Comparison of ENCODE assay signal across 22 mouse cellular contexts in genomic region chr12:114299771-114300170, GRCm38 (mm10).
DNase-seq lines count a peak whose midpoint lies in the region; ATAC-seq lines count a peak whose summit lies in the region.
"Had no signal": no experiment of that assay in that cellular context is flagged by ENCODE, and none has a peak within 500 bp of the region (broad histone marks: within the 10 kb centered on the region; RNA-seq: fewer than 3 reads in every experiment).

No protein-coding gene starts in this region.

- no peaks in the 10 kb centered on the region for H3K36me3 ChIP-seq in midbrain, embryonic 14.5 days (ENCODE audit: control insufficient read depth, insufficient read depth, low read length)
- no peaks in the 10 kb centered on the region for H3K36me3 ChIP-seq in midbrain, embryonic 11.5 days (ENCODE audit: control insufficient read depth, insufficient read depth, low read length)
- H3K36me3 ChIP-seq: forebrain, embryonic 12.5 days; heart, embryonic 13.5 days; hindbrain, embryonic 15.5 days; kidney, embryonic 15.5 days; midbrain, embryonic 15.5 days had no signal

- no peaks in the 10 kb centered on the region for H3K27me3 ChIP-seq in midbrain, embryonic 14.5 days (ENCODE audit: control insufficient read depth, insufficient read depth, low read length)
- H3K27me3 ChIP-seq in midbrain, embryonic 11.5 days (ENCODE audit: control insufficient read depth, insufficient read depth, low read length), result no peaks in the 10 kb centered on the region
- H3K27me3 ChIP-seq: CH12.LX; forebrain, embryonic 12.5 days; heart, embryonic 13.5 days; hindbrain, embryonic 15.5 days; kidney, embryonic 15.5 days; midbrain, embryonic 15.5 days had no signal

- peaks cover 35% of the 10 kb centered on the region for H3K9me3 ChIP-seq in midbrain, embryonic 14.5 days (ENCODE audit: control insufficient read depth, low read length)
- H3K9me3 ChIP-seq in midbrain, embryonic 11.5 days (ENCODE audit: control insufficient read depth, low read length), result peaks cover 11% of the 10 kb centered on the region; the same call in 1 of the 2 replicates

- no peak overlapping the region for H3K4me3 ChIP-seq in midbrain, embryonic 14.5 days (replicated peaks; ENCODE audit: low read depth, low read length)
- no peak overlapping the region for H3K4me3 ChIP-seq in midbrain, embryonic 11.5 days (ENCODE audit: low read depth, low read length)
- H3K4me3 ChIP-seq: forebrain, embryonic 12.5 days; heart, embryonic 13.5 days; hindbrain, embryonic 15.5 days; kidney, embryonic 15.5 days; midbrain, embryonic 15.5 days; myocyte had no signal

- no peak overlapping the region for H3K9ac ChIP-seq in midbrain, embryonic 14.5 days (replicated peaks; ENCODE audit: low read length)
- no peak overlapping the region for H3K9ac ChIP-seq in midbrain, embryonic 11.5 days (ENCODE audit: low read length)
- H3K9ac ChIP-seq: forebrain, embryonic 12.5 days; heart, embryonic 13.5 days; hindbrain, embryonic 15.5 days; kidney, embryonic 15.5 days; midbrain, embryonic 15.5 days had no signal

- no peaks in the 10 kb centered on the region for H3K4me1 ChIP-seq in midbrain, embryonic 14.5 days (ENCODE audit: control insufficient read depth, insufficient read depth, low read length)
- H3K4me1 ChIP-seq in midbrain, embryonic 11.5 days (ENCODE audit: control insufficient read depth, insufficient read depth, low read length), result no peaks in the 10 kb centered on the region
- H3K4me1 ChIP-seq: forebrain, embryonic 12.5 days; heart, embryonic 13.5 days; hindbrain, embryonic 15.5 days; kidney, embryonic 15.5 days; midbrain, embryonic 15.5 days had no signal

- DNase-seq in spleen, postnatal 36 days (ENCODE audit: low spot score in 2 of 2), result peak; percentile 1 to 2
- no peak for DNase-seq in spleen, adult 12 weeks (ENCODE audit: low spot score)
- peak; percentile 56 for DNase-seq in induced T-regulatory cell, adult 2 months (ENCODE audit: low read depth)
- peak; percentile 15 to 54 for DNase-seq in thymus, adult 18-20 months
- DNase-seq in thymus, postnatal 4 days, result peak; percentile 37
- no peak for DNase-seq in midbrain, embryonic 14.5 days
- no peak for DNase-seq in midbrain, embryonic 11.5 days (ENCODE audit: low spot score, missing footprints)
- DNase-seq in frontal cortex, postnatal 10 days (ENCODE audit: low spot score in 2 of 2), result no peak
- DNase-seq: cerebellum, adult 2 months; gastrocnemius, postnatal 10 days; heart, adult 18-20 months; liver; lung, adult 18-20 months had no signal

- no peak overlapping the region for H3K27ac ChIP-seq in midbrain, embryonic 14.5 days (replicated peaks; ENCODE audit: low read depth, low read length)
- H3K27ac ChIP-seq in midbrain, embryonic 11.5 days (ENCODE audit: low read depth, low read length), result no peak overlapping the region
- H3K27ac ChIP-seq: forebrain, embryonic 12.5 days; heart, embryonic 13.5 days; hindbrain, embryonic 15.5 days; kidney, embryonic 15.5 days; macrophage; midbrain, embryonic 15.5 days had no signal

- 72% methylated on average over 5 of the region's 5 CpGs for WGBS in midbrain, embryonic 14.5 days
- WGBS in midbrain, embryonic 11.5 days, result 85% methylated on average over 5 of the region's 5 CpGs

- no peak for ATAC-seq in midbrain, embryonic 14.5 days (ENCODE audit: low FRiP score, low TSS enrichment)
- ATAC-seq in midbrain, embryonic 11.5 days (ENCODE audit: low FRiP score), result no peak
- ATAC-seq: intestine, postnatal 0 days; midbrain, embryonic 15.5 days had no signal

- H3K4me2 ChIP-seq in midbrain, embryonic 14.5 days (ENCODE audit: low read length), result no peak overlapping the region
- H3K4me2 ChIP-seq in midbrain, embryonic 11.5 days, result no peak overlapping the region
- H3K4me2 ChIP-seq: forebrain, embryonic 12.5 days; heart, embryonic 13.5 days; hindbrain, embryonic 15.5 days; kidney, embryonic 15.5 days; midbrain, embryonic 15.5 days had no signal

Comparison
In these comparisons a context has a peak if more than half of its experiments do, and no peak if none do; other contexts are left out.
1. DNase-seq: peak in spleen, postnatal 36 days (2 of 2), induced T-regulatory cell, adult 2 months (single experiment), thymus, adult 18-20 months (2 of 2) and thymus, postnatal 4 days (single experiment); none in spleen, adult 12 weeks (single experiment), midbrain, embryonic 14.5 days (single experiment), midbrain, embryonic 11.5 days (single experiment) and frontal cortex, postnatal 10 days (0 of 2).